Mouse (Mus musculus) neural tube, embryonic 11.5 days (tissue): ENCODE results near the gene Gm20388. TPM values are rescaled to one million over a fixed set of nuclear protein-coding genes. Genes with fewer than 3 reads are reported as not detected.
A peak's percentile ranks its signal among the peaks of the same experiment; 100 is the strongest.

Experiments used
- ATAC-seq: fragments of 200-750 bp; cut with Nextera tagmentation; 2 replicates; pipeline ENCODE4 v1.8.0; 2017; ENCODE audit warnings: moderate number of reproducible peaks, mild to moderate bottlenecking, moderate TSS enrichment, moderate library complexity; ENCODE audit not compliant: insufficient read depth, low FRiP score, low TSS enrichment
- DNase-seq: peaks from one replicate; pipeline ENCODE4 v3.0.0-alpha.2; 2015; ENCODE audit warnings: low spot score
- H3K27ac ChIP-seq: fragments of 300-500 bp; sonication (generic); 2 replicates; pipeline ENCODE4 v1.5.1; 2014; ENCODE audit warnings: low read depth, mild to moderate bottlenecking, low read length
- H3K27me3 ChIP-seq: fragments of 300-500 bp; sonication (generic); 2 replicates; pipeline ENCODE4 v1.6.1; 2014; ENCODE audit warnings: mild to moderate bottlenecking, low read length, mixed read lengths; ENCODE audit not compliant: control insufficient read depth, insufficient read depth
- H3K36me3 ChIP-seq: fragments of 300-500 bp; sonication (generic); 2 replicates; pipeline ENCODE4 v1.6.1; 2014; ENCODE audit warnings: mild to moderate bottlenecking, low read length, moderate library complexity, mixed read lengths; ENCODE audit not compliant: control insufficient read depth, insufficient read depth
- H3K4me1 ChIP-seq: fragments of 300-500 bp; sonication (generic); 2 replicates; pipeline ENCODE4 v1.6.1; 2014; ENCODE audit warnings: low read length, mixed read lengths; ENCODE audit not compliant: control insufficient read depth, insufficient read depth
- H3K4me2 ChIP-seq: fragments of 300-500 bp; sonication (generic); 2 replicates; pipeline ENCODE4 v1.6.1; 2014; ENCODE audit warnings: low read depth, mild to moderate bottlenecking, moderate library complexity
- H3K4me3 ChIP-seq: fragments of 300-500 bp; sonication (generic); 2 replicates; pipeline ENCODE4 v1.5.1; 2014; ENCODE audit warnings: low read depth, low read length
- H3K9ac ChIP-seq: fragments of 300-500 bp; sonication (generic); 2 replicates; pipeline ENCODE4 v1.6.1; 2014; ENCODE audit warnings: mild to moderate bottlenecking, low read length
- H3K9me3 ChIP-seq: fragments of 300-500 bp; sonication (generic); 2 replicates; pipeline ENCODE4 v1.6.1; 2016; ENCODE audit warnings: low read length; ENCODE audit not compliant: control insufficient read depth
- WGBS: fragments of 180-500 bp; shearing (Covaris S2); extraction: QIAGEN DNeasy Blood & Tissue Kit; methylation state at CpG from one replicate; pipeline ENCODE4 v1.1.7; 2014; 5-methylcytosine and 5-hydroxymethylcytosine counted together
- polyA plus RNA-seq: library from polyadenylated mRNA; unstranded; fragments of >200 nt; fragmentation: Nextera tagmentation; extraction: Ambion mirVana; gene quantifications from 2 replicates; pipeline ENCODE4 v1.2.1, GENCODE M21; 2014

The Gm20388 gene
- polyA plus RNA-seq, 1 experiment from 2014 or later, result not detected

DNA sequence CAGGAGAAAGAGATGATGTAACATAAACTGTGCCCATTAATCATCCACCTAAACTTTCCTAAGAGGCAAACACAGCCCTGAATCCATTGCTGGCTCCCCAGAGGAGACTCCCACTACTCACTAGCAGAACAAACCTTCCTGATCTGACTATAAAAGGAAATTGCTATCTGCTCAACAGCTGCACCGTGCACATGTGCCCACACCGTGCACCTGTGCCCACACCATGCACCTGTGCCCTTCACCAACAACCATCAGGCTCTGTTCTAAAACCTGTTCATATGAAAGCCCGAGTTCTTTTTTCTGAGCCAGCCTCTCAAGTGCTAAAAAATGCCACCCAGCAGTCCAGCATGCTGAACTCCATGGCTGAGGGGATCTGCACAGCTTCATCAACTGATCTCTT, 4004.0 kb downstream of the Gm20388 start:
- Histone ChIP-seq H3K4me2 (no peak overlapping the region), H3K9ac (no peak overlapping the region), H3K27me3 (no peaks in the 10 kb centered on the region), H3K4me1 (no peaks in the 10 kb centered on the region), H3K4me3 (no peak overlapping the region), H3K36me3 (peaks cover 18% of the 10 kb centered on the region), H3K9me3 (no peaks in the 10 kb centered on the region), H3K27ac (no peak overlapping the region)
- no peak for DNase-seq
- no peak for ATAC-seq
- 95% methylated on average over 3 of the region's 3 CpGs for WGBS

DNA sequence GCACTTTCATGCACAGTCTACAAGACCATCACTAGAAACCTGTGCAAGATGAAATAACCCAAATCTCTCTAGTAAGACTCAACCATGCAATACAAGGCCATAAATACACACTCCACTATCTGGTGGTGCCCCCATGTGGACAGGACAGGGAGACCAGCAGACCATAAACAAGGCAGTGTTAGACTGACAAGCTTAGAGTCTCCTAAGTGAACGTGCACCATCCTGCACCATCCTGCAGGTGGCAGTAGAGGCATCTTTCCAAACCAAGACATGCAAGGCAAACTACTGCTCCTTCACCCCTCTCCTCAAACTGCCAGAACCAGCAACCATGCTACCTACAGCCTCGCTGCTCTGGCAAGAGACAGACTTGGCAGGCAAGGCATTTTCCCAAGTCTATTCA, 4014.1 kb downstream of the Gm20388 start:
- no peak overlapping the region for H3K4me2 ChIP-seq
- peaks cover 23% of the 10 kb centered on the region for H3K36me3 ChIP-seq
- 18% methylated on average over 2 of the region's 2 CpGs for WGBS
- no peak overlapping the region for H3K9ac ChIP-seq
- no peak overlapping the region for H3K4me3 ChIP-seq
- ATAC-seq, result peak; percentile 41; the same call in 1 of the 2 replicates
- no peaks in the 10 kb centered on the region for H3K27me3 ChIP-seq
- no peaks in the 10 kb centered on the region for H3K4me1 ChIP-seq
- DNase-seq, result peak; percentile 78
- H3K27ac ChIP-seq, result no peak overlapping the region
- no peaks in the 10 kb centered on the region for H3K9me3 ChIP-seq

DNA sequence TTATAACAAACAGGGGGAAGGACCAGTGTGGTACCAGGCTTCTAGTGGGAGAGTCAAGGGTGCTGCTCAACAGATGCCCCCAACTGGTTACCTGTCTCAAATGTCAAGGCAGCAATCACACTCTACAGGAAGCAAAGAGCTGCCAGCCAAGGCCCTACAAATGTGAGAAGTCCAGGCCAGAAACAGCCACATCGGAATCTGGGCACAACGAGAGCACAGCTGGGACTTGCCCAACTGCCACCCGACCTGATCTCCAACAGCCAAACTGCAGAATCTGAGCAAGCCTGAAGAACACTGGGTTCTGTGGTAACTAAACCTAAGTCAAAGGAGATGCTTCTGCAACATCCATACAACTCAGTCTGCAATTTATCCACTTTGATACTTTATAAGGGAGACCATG, 4015.0 kb downstream of the Gm20388 start:
- no peak overlapping the region for H3K4me2 ChIP-seq
- H3K9ac ChIP-seq, result no peak overlapping the region
- no peaks in the 10 kb centered on the region for H3K27me3 ChIP-seq
- H3K27ac ChIP-seq, result no peak overlapping the region
- ATAC-seq (no peak), DNase-seq (no peak)
- no peaks in the 10 kb centered on the region for H3K4me1 ChIP-seq
- peaks cover 22% of the 10 kb centered on the region for H3K36me3 ChIP-seq
- no peaks in the 10 kb centered on the region for H3K9me3 ChIP-seq
- no peak overlapping the region for H3K4me3 ChIP-seq
- 96% methylated on average over 3 of the region's 3 CpGs for WGBS

DNA sequence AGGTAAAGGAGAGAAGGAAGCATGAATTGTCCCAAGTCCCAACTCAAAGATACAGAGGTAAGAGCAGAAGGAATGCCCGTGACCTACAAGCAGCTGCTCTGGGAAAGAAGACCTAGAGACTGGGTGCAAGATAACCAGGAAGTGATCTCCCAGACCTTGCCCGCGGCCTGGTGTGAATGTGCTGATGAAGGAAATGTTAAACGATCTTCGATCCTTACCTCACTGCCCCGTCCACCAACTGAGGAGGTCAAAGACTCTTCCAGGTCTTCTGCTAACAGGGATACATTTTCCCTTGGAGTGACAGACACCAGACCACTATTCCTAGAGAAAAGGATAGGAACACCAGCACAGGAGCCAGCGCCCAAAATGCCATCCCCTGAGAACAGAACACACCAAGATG, 4018.4 kb downstream of the Gm20388 start:
- Histone ChIP-seq H3K9me3 (no peaks in the 10 kb centered on the region), H3K36me3 (peaks cover 19% of the 10 kb centered on the region), H3K27ac (no peak overlapping the region), H3K4me1 (no peaks in the 10 kb centered on the region), H3K9ac (no peak overlapping the region), H3K4me3 (no peak overlapping the region), H3K4me2 (no peak overlapping the region), H3K27me3 (no peaks in the 10 kb centered on the region)
- 95% methylated on average over 7 of the region's 7 CpGs for WGBS
- DNase-seq (no peak), ATAC-seq (no peak)

DNA sequence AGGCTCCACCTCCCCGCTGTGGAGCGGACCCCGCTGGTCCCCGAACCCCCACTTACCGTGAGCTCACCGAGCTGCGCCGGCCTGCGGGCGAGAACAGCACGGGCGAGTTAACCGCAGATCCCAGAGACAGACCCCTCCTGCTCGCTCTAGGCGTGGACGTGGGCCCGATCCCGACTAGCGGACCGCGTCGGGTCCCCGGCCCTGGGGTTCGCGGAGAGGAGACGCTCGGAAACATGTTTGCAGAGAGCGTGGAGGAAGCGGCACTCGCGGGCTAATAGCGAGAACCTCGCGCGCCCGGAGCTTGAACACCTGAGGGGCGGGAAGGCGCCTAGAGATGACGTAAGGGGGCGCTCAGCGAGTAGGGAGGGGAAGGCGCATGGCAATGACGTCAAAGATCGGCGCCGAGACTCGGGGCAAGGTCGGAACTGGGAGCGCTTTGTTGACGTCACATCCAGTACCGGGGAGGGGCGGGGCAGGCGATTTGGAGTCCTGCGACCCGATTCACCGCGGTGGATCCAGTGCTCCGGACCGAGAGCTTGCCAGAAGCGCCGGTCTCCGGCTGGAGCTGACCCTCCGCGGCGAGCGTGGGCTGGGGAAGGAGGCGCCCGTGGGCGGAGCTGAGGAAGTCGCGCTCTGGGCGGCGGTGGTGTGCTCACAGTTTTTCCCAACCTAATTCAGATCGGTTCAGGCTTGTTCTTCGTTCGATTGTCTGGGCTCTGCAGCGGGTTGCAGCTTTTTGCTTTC, 4038.5 kb downstream of the Gm20388 start, which contains the start of gene Nup133:
TSS of gene Nup133 (minus strand) at position 324 of the 744 bp plus-strand sequence.
- peak within 1 kb of the TSS; percentile 45; the same call in 1 of the 2 replicates for H3K27ac ChIP-seq

DNA sequence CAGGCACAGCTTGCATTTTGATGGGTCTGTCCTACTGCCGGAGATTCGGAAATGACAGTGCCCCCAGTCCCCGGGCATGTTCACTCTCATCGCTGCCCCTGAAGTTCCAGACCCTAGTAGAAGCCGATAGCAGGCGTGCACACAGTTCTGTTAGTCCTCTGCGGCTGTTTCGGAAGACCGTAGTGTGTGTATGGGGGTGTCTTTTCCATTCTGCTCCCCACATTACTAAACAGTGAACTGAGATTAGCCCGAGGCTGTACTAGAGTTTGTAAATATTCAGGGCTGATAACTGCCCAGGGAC, 4039.0 kb downstream of the Gm20388 start:
- no peak for DNase-seq
- H3K9ac ChIP-seq, result peak overlapping the region; percentile 77
- WGBS, result 5% methylated on average over 10 of the region's 10 CpGs

More for the DNA sequence above, 4038.5 kb downstream of the Gm20388 start, which contains the start of gene Nup133:
- Histone ChIP-seq H3K27me3 (no peaks in the 10 kb centered on the region), H3K9me3 (no peaks in the 10 kb centered on the region), H3K9ac (peak within 1 kb of the TSS; percentile 77), H3K4me3 (peak within 1 kb of the TSS; percentile 99), H3K4me1 (peaks cover 8% of the 10 kb centered on the region), H3K36me3 (peaks cover 3% of the 10 kb centered on the region; the same call in 1 of the 2 replicates), H3K4me2 (peak within 1 kb of the TSS; percentile 88)
- peak; percentile 84 for ATAC-seq
- under 1% methylated on average over 76 of the region's 77 CpGs for WGBS
- peak; percentile 99 for DNase-seq

DNA sequence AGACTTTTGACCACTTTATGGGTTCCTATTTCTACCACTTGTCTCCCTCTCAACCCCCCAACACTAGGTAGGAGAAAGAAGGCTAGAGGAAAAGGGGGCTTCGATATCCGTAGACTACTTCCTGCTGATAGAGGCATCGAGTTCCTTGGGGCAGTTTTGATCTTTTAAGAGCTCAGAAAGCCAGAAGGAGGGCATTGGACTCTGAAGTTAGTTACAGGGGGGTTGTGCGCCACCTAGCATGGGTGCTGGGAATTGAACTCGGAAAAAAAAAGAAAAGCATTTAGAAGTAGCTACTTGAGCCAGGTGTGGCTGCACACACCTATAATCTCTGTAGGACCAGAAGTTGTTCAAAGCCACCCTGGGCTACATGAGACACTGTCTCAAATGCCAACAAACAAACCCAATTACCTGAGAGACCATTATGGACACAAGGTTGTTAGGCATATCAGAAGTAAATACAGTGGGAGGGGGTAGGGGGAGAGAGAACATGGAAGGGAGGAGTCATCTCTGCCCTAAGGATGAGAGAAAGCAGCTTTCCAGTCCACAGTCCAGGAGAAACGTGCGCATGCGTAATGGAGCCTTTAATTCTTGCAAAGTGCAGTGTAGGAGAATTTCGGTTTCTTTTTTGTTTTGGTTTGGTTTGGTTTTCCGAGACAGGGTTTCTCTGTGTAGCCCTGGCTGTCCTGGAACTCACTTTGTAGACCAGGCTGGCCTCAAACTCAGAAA, 4039.6 kb downstream of the Gm20388 start:
- WGBS, result 31% methylated on average over 10 of the region's 10 CpGs
- DNase-seq, result peak; percentile 65
- H3K36me3 ChIP-seq, result peaks cover 3% of the 10 kb centered on the region; the same call in 1 of the 2 replicates
- peak overlapping the region; percentile 77 for H3K9ac ChIP-seq
- no peaks in the 10 kb centered on the region for H3K27me3 ChIP-seq
- H3K9me3 ChIP-seq, result no peaks in the 10 kb centered on the region
- H3K4me3 ChIP-seq, result peak overlapping the region; percentile 99
- no peak for ATAC-seq
- H3K4me2 ChIP-seq, result peak overlapping the region; percentile 88
- no peak overlapping the region for H3K27ac ChIP-seq
- peaks cover 8% of the 10 kb centered on the region for H3K4me1 ChIP-seq

More for the DNA sequence above, 4039.0 kb downstream of the Gm20388 start:
- Histone ChIP-seq H3K4me2 (peak overlapping the region; percentile 88), H3K9me3 (no peaks in the 10 kb centered on the region), H3K27ac (0 out of 2 replicates have a peak overlapping the region, but pooled peaks have one; percentile 45), H3K36me3 (peaks cover 3% of the 10 kb centered on the region; the same call in 1 of the 2 replicates), H3K4me3 (peak overlapping the region; percentile 99), H3K27me3 (no peaks in the 10 kb centered on the region), H3K4me1 (peaks cover 8% of the 10 kb centered on the region)
- no peak for ATAC-seq

DNA sequence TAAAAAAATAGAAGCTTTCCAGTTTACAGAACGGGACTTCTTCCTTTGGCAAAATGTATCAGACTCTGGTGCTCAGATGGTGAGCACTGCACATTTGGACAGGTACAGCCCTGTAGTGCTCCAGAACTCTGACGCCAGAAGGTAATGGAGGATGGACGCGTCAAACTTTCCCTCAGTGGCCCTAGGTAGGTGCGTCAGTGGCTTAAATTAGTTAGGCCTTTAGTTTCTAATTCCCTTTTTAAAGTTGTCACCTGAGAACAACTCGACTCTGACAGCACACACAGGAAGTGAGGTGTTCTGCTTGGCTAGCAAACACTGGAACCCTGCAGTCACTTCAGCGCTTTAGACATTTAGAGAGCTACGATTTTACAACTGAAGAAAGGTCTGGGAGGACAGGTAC, 4043.0 kb downstream of the Gm20388 start:
- Histone ChIP-seq H3K9ac (no peak overlapping the region), H3K9me3 (no peaks in the 10 kb centered on the region), H3K36me3 (no peaks in the 10 kb centered on the region; the same call in 1 of the 2 replicates), H3K4me3 (no peak overlapping the region), H3K27ac (no peak overlapping the region), H3K4me1 (peaks cover 2% of the 10 kb centered on the region; the same call in 1 of the 2 replicates), H3K4me2 (no peak overlapping the region), H3K27me3 (no peaks in the 10 kb centered on the region)
- no peak for ATAC-seq
- no peak for DNase-seq
- 89% methylated on average over 8 of the region's 8 CpGs for WGBS
